In genomic region chr10:79578891-79579290, GRCm38 (mm10) we compare ENCODE assay signal across 29 mouse cellular contexts. TPM values are rescaled to one million over a fixed set of nuclear protein-coding genes. Genes with fewer than 3 reads are reported as not detected.
"Had no signal": no experiment of that assay in that cellular context is flagged by ENCODE, and none has a peak within 500 bp of the region (broad histone marks: within the 10 kb centered on the region; RNA-seq: fewer than 3 reads in every experiment).

No protein-coding gene starts in this region.

- H3K4me2 ChIP-seq: kidney, embryonic 15.5 days; liver, embryonic 11.5 days; lung, embryonic 15.5 days; midbrain, embryonic 15.5 days; neural tube, embryonic 12.5 days; neural tube, embryonic 15.5 days had no signal

- ATAC-seq: midbrain, embryonic 15.5 days had no signal

- H3K27ac ChIP-seq: kidney, embryonic 15.5 days; left cerebral cortex, adult 2 months; liver, embryonic 14.5 days; lung, embryonic 15.5 days; midbrain, embryonic 10.5 days; midbrain, embryonic 15.5 days; neural tube, embryonic 12.5 days; neural tube, embryonic 15.5 days; stomach, postnatal 0 days had no signal

- H3K4me3 ChIP-seq: kidney, embryonic 15.5 days; left cerebral cortex, adult 2 months; lung, embryonic 15.5 days; megakaryocyte, embryonic 14.5 days; midbrain, embryonic 10.5 days; midbrain, embryonic 15.5 days; neural tube, embryonic 12.5 days; neural tube, embryonic 15.5 days had no signal

- H3K36me3 ChIP-seq: kidney, embryonic 15.5 days; lung, embryonic 15.5 days; midbrain, embryonic 10.5 days; midbrain, embryonic 15.5 days; neural tube, embryonic 12.5 days; neural tube, embryonic 15.5 days had no signal

- H3K4me1 ChIP-seq: kidney, embryonic 15.5 days; lung, embryonic 15.5 days; megakaryocyte, embryonic 14.5 days; midbrain, embryonic 10.5 days; midbrain, embryonic 15.5 days; neural tube, embryonic 12.5 days; neural tube, embryonic 15.5 days had no signal

- H3K9ac ChIP-seq: kidney, embryonic 15.5 days; liver, embryonic 14.5 days; lung, embryonic 15.5 days; midbrain, embryonic 15.5 days; neural tube, embryonic 12.5 days; neural tube, embryonic 15.5 days had no signal

- DNase-seq: kidney, adult 11 months; kidney, adult 8-10 months; kidney, postnatal 10 days; kidney, postnatal 36 days; layer of hippocampus, postnatal 36 days; lung, adult 18-20 months; lung, postnatal 10 days; lung, postnatal 36 days; right cerebral cortex, adult 18-20 months; right cerebral cortex, postnatal 14 days; right cerebral cortex, postnatal 4 days; thymus, adult 18-20 months; thymus, postnatal 36 days had no signal

- H3K27me3 ChIP-seq: lung, embryonic 15.5 days; midbrain, embryonic 15.5 days; neural tube, embryonic 12.5 days; neural tube, embryonic 15.5 days had no signal

- H3K9me3 ChIP-seq: kidney, embryonic 15.5 days; lung, embryonic 15.5 days; midbrain, embryonic 10.5 days; midbrain, embryonic 15.5 days; neural tube, embryonic 12.5 days; neural tube, embryonic 15.5 days had no signal

RNA-seq across cellular contexts. Expression of gene Theg, which starts 8.2 kb away (rescaled TPM):
- total RNA-seq: layer of hippocampus, postnatal 10 days; left cerebral cortex, postnatal 10 days had no signal
- polyA plus RNA-seq: kidney, embryonic 15.5 days; limb, embryonic 11.5 days; limb, embryonic 14.5 days; liver, embryonic 11.5 days; liver, embryonic 14.5 days; lung, embryonic 15.5 days; midbrain, embryonic 10.5 days; midbrain, embryonic 15.5 days; neural tube, embryonic 12.5 days; stomach, embryonic 14.5 days; stomach, postnatal 0 days had no signal

RNA-seq across cellular contexts. Expression of gene C2cd4c, which starts 34.9 kb away (rescaled TPM):
- polyA plus RNA-seq: kidney, embryonic 15.5 days; limb, embryonic 11.5 days; liver, embryonic 11.5 days; lung, embryonic 15.5 days; neural tube, embryonic 12.5 days had no signal
